Mouse (Mus musculus) lung, embryonic 14.5 days (tissue): ENCODE measurements around the gene Adamtsl3. TPM values are rescaled to one million over a fixed set of nuclear protein-coding genes. Genes with fewer than 3 reads are reported as not detected.

Experiments
- ATAC-seq: fragments of 200-750 bp; cut with Nextera tagmentation; 2 replicates; pipeline ENCODE4 v1.8.0; 2017; ENCODE audit warnings: mild to moderate bottlenecking, moderate TSS enrichment, moderate library complexity; ENCODE audit not compliant: insufficient read depth
- DNase-seq: peaks from one replicate; pipeline ENCODE4 v3.0.0-alpha.2; 2015
- H3K27ac ChIP-seq: fragments of 300-500 bp; sonication (generic); 2 replicates; pipeline ENCODE4 v1.5.1; 2014; ENCODE audit warnings: low read depth, mild to moderate bottlenecking, moderate library complexity
- H3K27me3 ChIP-seq: fragments of 300-500 bp; sonication (generic); 2 replicates; pipeline ENCODE4 v1.6.1; 2014; ENCODE audit warnings: low read length, control low read depth; ENCODE audit not compliant: insufficient read depth
- H3K36me3 ChIP-seq: fragments of 300-500 bp; sonication (generic); 2 replicates; pipeline ENCODE4 v1.6.1; 2014; ENCODE audit warnings: control low read depth; ENCODE audit not compliant: insufficient read depth
- H3K4me1 ChIP-seq: fragments of 300-500 bp; sonication (generic); 2 replicates; pipeline ENCODE4 v1.6.1; 2014; ENCODE audit warnings: antibody characterized with exemption, control low read depth; ENCODE audit not compliant: insufficient read depth
- H3K4me2 ChIP-seq: fragments of 300-500 bp; sonication (generic); 2 replicates; pipeline ENCODE4 v1.6.1; 2014; ENCODE audit warnings: mild to moderate bottlenecking
- H3K4me3 ChIP-seq: fragments of 300-500 bp; sonication (generic); 2 replicates; pipeline ENCODE4 v1.5.1; 2014; ENCODE audit warnings: low read depth, low read length
- H3K9ac ChIP-seq: fragments of 300-500 bp; sonication (generic); 2 replicates; pipeline ENCODE4 v1.6.1; 2014
- H3K9me3 ChIP-seq: fragments of 300-500 bp; sonication (generic); 2 replicates; pipeline ENCODE4 v1.6.1; 2016; ENCODE audit warnings: low read depth, low read length, control low read depth
- CTCF ChIP-seq: IDR thresholded peaks from 2 replicates; pipeline ENCODE4 v1.5.1; 2016; ENCODE audit warnings: antibody characterized with exemption, low read depth
- WGBS: fragments of 180-500 bp; shearing (Covaris S2); extraction: QIAGEN DNeasy Blood & Tissue Kit; methylation state at CpG from one replicate; pipeline ENCODE4 v1.1.7; 2014; 5-methylcytosine and 5-hydroxymethylcytosine counted together
- polyA plus RNA-seq: library from polyadenylated mRNA; unstranded; fragments of >200 nt; fragmentation: Nextera tagmentation; extraction: Ambion mirVana; gene quantifications from 2 replicates; pipeline ENCODE4 v1.2.1, GENCODE M21; 2014

Adamtsl3 gene
- polyA plus RNA-seq, 1 experiment from 2014 or later: 0.58 TPM

- DNase-seq (peak; percentile 11), ATAC-seq (no peak)
- H3K27ac ChIP-seq: no peak overlapping the region
- WGBS: 44% methylated on average over 5 of the region's 5 CpGs
- no peak overlapping the region for H3K4me2 ChIP-seq
- H3K9ac ChIP-seq: no peak overlapping the region
- no peaks in the 10 kb centered on the region for H3K4me1 ChIP-seq
- no peaks in the 10 kb centered on the region for H3K36me3 ChIP-seq
- no peaks in the 10 kb centered on the region for H3K9me3 ChIP-seq
- no peak for TF ChIP-seq CTCF
- no peak overlapping the region for H3K4me3 ChIP-seq
- H3K27me3 ChIP-seq: no peaks in the 10 kb centered on the region
Measured at GRCm38 (mm10) chr7:82484834-82485233, 149.3 kb downstream of the Adamtsl3 start.

GRCm38 (mm10) chr7:82485344-82485954 is 150.0 kb downstream of the Adamtsl3 start:
- WGBS: 13% methylated on average over 7 of the region's 7 CpGs
- Histone ChIP-seq H3K9me3 (no peaks in the 10 kb centered on the region), H3K9ac (no peak overlapping the region), H3K4me2 (no peak overlapping the region), H3K27ac (no peak overlapping the region), H3K4me3 (no peak overlapping the region), H3K36me3 (no peaks in the 10 kb centered on the region), H3K27me3 (no peaks in the 10 kb centered on the region), H3K4me1 (no peaks in the 10 kb centered on the region)
- DNase-seq: no peak
- TF ChIP-seq CTCF: no peak
- no peak for ATAC-seq

GRCm38 (mm10) chr7:82491018-82491417 is 155.5 kb downstream of the Adamtsl3 start:
- DNase-seq (no peak), ATAC-seq (no peak)
- Histone ChIP-seq H3K9ac (no peak overlapping the region), H3K9me3 (no peaks in the 10 kb centered on the region), H3K36me3 (no peaks in the 10 kb centered on the region), H3K4me1 (no peaks in the 10 kb centered on the region), H3K27me3 (no peaks in the 10 kb centered on the region), H3K4me2 (no peak overlapping the region), H3K27ac (no peak overlapping the region), H3K4me3 (no peak overlapping the region)
- TF ChIP-seq CTCF: no peak
- 73% methylated on average over 1 of the region's 1 CpGs for WGBS

- Histone ChIP-seq H3K4me1 (no peaks in the 10 kb centered on the region), H3K9me3 (no peaks in the 10 kb centered on the region), H3K36me3 (no peaks in the 10 kb centered on the region), H3K27me3 (no peaks in the 10 kb centered on the region), H3K4me2 (no peak overlapping the region), H3K4me3 (no peak overlapping the region), H3K27ac (no peak overlapping the region), H3K9ac (no peak overlapping the region)
- WGBS: 87% methylated on average over 12 of the region's 12 CpGs
- TF ChIP-seq CTCF: no peak
- DNase-seq (no peak), ATAC-seq (no peak)
Measured at GRCm38 (mm10) chr7:82492881-82493280, 157.4 kb downstream of the Adamtsl3 start.

GRCm38 (mm10) chr7:82494220-82494619 is 158.7 kb downstream of the Adamtsl3 start:
- H3K27ac ChIP-seq: no peak overlapping the region
- H3K27me3 ChIP-seq: no peaks in the 10 kb centered on the region
- TF ChIP-seq CTCF: no peak
- H3K36me3 ChIP-seq: no peaks in the 10 kb centered on the region
- 79% methylated on average over 2 of the region's 2 CpGs for WGBS
- no peak overlapping the region for H3K4me3 ChIP-seq
- ATAC-seq (no peak), DNase-seq (no peak)
- H3K9ac ChIP-seq: no peak overlapping the region
- H3K4me2 ChIP-seq: no peak overlapping the region
- no peaks in the 10 kb centered on the region for H3K4me1 ChIP-seq
- H3K9me3 ChIP-seq: no peaks in the 10 kb centered on the region

- Histone ChIP-seq H3K4me3 (no peak overlapping the region), H3K9me3 (no peaks in the 10 kb centered on the region), H3K36me3 (no peaks in the 10 kb centered on the region), H3K4me2 (no peak overlapping the region), H3K27ac (no peak overlapping the region), H3K27me3 (no peaks in the 10 kb centered on the region), H3K9ac (no peak overlapping the region), H3K4me1 (no peaks in the 10 kb centered on the region)
- WGBS: 82% methylated on average over 4 of the region's 4 CpGs
- no peak for DNase-seq
- no peak for TF ChIP-seq CTCF
- no peak for ATAC-seq
Measured at GRCm38 (mm10) chr7:82497064-82497463, 161.6 kb downstream of the Adamtsl3 start.

- peaks cover 3% of the 10 kb centered on the region; the same call in 1 of the 2 replicates for H3K4me1 ChIP-seq
- TF ChIP-seq CTCF: no peak
- DNase-seq (no peak), ATAC-seq (no peak)
- 79% methylated on average over 6 of the region's 6 CpGs for WGBS
- H3K4me2 ChIP-seq: no peak overlapping the region
- no peak overlapping the region for H3K9ac ChIP-seq
- no peaks in the 10 kb centered on the region for H3K27me3 ChIP-seq
- H3K36me3 ChIP-seq: no peaks in the 10 kb centered on the region
- no peak overlapping the region for H3K4me3 ChIP-seq
- no peaks in the 10 kb centered on the region for H3K9me3 ChIP-seq
- no peak overlapping the region for H3K27ac ChIP-seq
Measured at GRCm38 (mm10) chr7:82501306-82501705, 165.8 kb downstream of the Adamtsl3 start.
